Mouse (Mus musculus): ENCODE measurements at regions not wholly inside any gene's neighbourhood (a gene's known extent, or its start where the extent isn't known, plus 50 kb on each side); places are given as distances from the start of the nearest gene placed in this dataset.

- DNase-seq (ENCODE audit: low spot score in 2 of 2), result peak in 1 of 2 experiments; percentile 22
These were observed 495.6 kb upstream of the Map3k7 start for GRCm38 (mm10) chr4:31468306-31468705.

GRCm38 (mm10) chr4:31469803-31470202, 494.1 kb upstream of the Map3k7 start:
- no peak for DNase-seq (ENCODE audit: low spot score in 2 of 2)

- no peak for DNase-seq (ENCODE audit: low spot score in 2 of 2)
These were observed 471.4 kb upstream of the Map3k7 start for GRCm38 (mm10) chr4:31492535-31492934.

- DNase-seq (ENCODE audit: low spot score in 2 of 2), result no peak
These were observed 470.8 kb upstream of the Map3k7 start for GRCm38 (mm10) chr4:31493087-31493511.

GRCm38 (mm10) chr4:31499888-31500287, 464.0 kb upstream of the Map3k7 start:
- no peak for DNase-seq (ENCODE audit: low spot score in 2 of 2)

GRCm38 (mm10) chr4:31500432-31500831, 463.5 kb upstream of the Map3k7 start:
- no peak for DNase-seq (ENCODE audit: low spot score in 2 of 2)

- no peak for DNase-seq (ENCODE audit: low spot score in 2 of 2)
These were observed 438.2 kb upstream of the Map3k7 start for GRCm38 (mm10) chr4:31525638-31526207.

- no peak for DNase-seq (ENCODE audit: low spot score in 2 of 2)
These were observed 427.1 kb upstream of the Map3k7 start for GRCm38 (mm10) chr4:31536811-31537210.

- no peak for DNase-seq (ENCODE audit: low spot score in 2 of 2)
These were observed 410.0 kb upstream of the Map3k7 start for GRCm38 (mm10) chr4:31553780-31554394.

GRCm38 (mm10) chr4:31555077-31555476, 408.8 kb upstream of the Map3k7 start:
- DNase-seq (ENCODE audit: low spot score in 2 of 2), result no peak

- DNase-seq (ENCODE audit: low spot score in 2 of 2), result no peak
These were observed 406.6 kb upstream of the Map3k7 start for GRCm38 (mm10) chr4:31557261-31557660.

- DNase-seq (ENCODE audit: low spot score in 2 of 2), result no peak
These were observed 403.6 kb upstream of the Map3k7 start for GRCm38 (mm10) chr4:31560305-31560704.

GRCm38 (mm10) chr4:31561183-31561582, 402.7 kb upstream of the Map3k7 start:
- DNase-seq (ENCODE audit: low spot score in 2 of 2), result no peak

GRCm38 (mm10) chr4:31561823-31562222, 402.1 kb upstream of the Map3k7 start:
- DNase-seq (ENCODE audit: low spot score in 2 of 2), result no peak

GRCm38 (mm10) chr4:31566158-31566557, 397.7 kb upstream of the Map3k7 start:
- DNase-seq (ENCODE audit: low spot score in 2 of 2), result no peak

- no peak for DNase-seq (ENCODE audit: low spot score in 2 of 2)
These were observed 397.1 kb upstream of the Map3k7 start for GRCm38 (mm10) chr4:31566834-31567233.

- no peak for DNase-seq (ENCODE audit: low spot score in 2 of 2)
These were observed 394.2 kb upstream of the Map3k7 start for GRCm38 (mm10) chr4:31569687-31570086.

- DNase-seq (ENCODE audit: low spot score in 2 of 2), result no peak
These were observed 386.8 kb upstream of the Map3k7 start for GRCm38 (mm10) chr4:31576982-31577579.

- no peak for DNase-seq (ENCODE audit: low spot score in 2 of 2)
These were observed 380.4 kb upstream of the Map3k7 start for GRCm38 (mm10) chr4:31583495-31583894.

- no peak for DNase-seq (ENCODE audit: low spot score in 2 of 2)
These were observed 379.7 kb upstream of the Map3k7 start for GRCm38 (mm10) chr4:31584171-31584570.

- DNase-seq (ENCODE audit: low spot score in 2 of 2), result no peak
These were observed 369.8 kb upstream of the Map3k7 start for GRCm38 (mm10) chr4:31594089-31594488.

- DNase-seq (ENCODE audit: low spot score in 2 of 2), result no peak
These were observed 362.4 kb upstream of the Map3k7 start for GRCm38 (mm10) chr4:31601536-31601935.

GRCm38 (mm10) chr4:31603776-31604175, 360.1 kb upstream of the Map3k7 start:
- no peak for DNase-seq (ENCODE audit: low spot score in 2 of 2)
